Mouse (Mus musculus) left cerebral cortex, postnatal 14 days (tissue): ENCODE results near the gene Nacc2. TPM values are rescaled to one million over a fixed set of nuclear protein-coding genes. Genes with fewer than 3 reads are reported as not detected.

Experiments used
- DNase-seq, 2 experiments: peaks; one replicate each; pipeline ENCODE4 v3.0.0; 2021 to 2022; ENCODE audit warnings: low spot score in 2 of 2, mixed read lengths in 1 of 2
- intact Hi-C: fragments of 180-260 bp; cut with DNase I; formaldehyde crosslinking; loops from one replicate; pipeline ENCODE4 v1.15.1; 2025
- total RNA-seq, 2 experiments: library from RNA; stranded (reverse); gene quantifications; 2 replicates each; pipeline ENCODE4 v1.2.3; 2021

Gene Nacc2
- total RNA-seq, 2 experiments from 2014 or later: 58.1 to 58.8 TPM

DNA sequence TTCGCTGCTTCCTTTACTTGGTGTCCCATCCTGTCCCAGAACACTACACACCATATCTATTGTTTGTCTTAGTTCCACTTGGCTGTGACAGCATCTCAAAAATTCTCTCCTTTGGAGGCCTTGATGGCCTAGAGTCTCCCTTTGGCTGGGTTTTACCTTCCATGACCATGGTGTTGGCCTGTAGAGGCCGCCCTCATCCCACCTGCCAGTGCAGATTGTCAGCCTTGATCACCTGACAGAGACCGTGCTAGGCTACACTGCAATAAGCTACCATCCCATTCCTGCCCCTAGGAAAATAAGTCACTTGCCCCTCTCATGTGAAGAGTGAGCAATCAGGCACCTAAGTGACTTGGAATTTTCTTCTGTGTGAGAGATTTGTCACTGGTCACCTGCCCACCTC is 92.7 kb downstream of the Nacc2 start:
- intact Hi-C loops: no loop called here
- DNase-seq: no peak

DNA sequence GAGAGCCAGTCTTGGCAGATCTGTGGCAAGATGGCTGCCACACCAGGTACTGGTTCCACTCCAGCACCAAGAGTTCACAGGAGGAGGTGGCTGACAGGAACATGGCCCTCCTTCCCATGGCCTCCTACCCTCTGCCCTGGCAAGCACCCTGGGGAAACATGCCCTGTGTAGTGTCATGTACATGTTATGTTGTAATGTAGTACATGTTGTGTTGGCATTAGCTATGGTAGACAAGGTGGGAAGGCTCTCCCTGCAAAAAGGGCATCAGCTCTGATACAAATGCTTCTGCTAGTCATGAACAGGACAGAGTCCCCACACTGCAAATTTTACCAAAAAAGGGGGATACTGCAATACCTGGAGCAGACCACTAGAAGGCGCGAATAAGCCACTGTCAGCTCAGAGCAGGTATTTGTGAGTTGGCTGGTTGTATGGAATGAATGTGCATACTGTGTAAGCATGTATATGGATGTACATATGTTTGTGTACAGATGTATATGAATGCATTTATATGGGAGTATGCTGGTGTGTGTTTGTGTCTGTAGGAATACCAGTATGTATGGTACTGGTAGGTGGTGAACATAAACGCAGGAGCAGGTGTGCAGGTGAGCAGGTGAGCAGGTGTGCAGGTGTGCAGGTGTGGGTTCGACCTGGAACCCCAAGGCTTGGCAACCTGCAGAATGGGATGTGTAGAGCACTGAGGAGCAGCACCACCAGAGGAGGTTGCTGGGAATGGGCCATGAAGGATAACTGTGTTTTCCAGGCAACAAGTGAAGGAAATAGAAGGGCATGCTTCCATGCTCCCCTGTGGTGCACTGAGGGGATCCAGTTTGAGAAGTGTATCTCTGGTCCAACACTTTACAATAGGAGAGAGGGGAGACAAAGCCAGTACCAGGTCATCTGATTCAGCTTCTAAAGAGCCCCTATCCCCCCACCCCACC is 98.6 kb downstream of the Nacc2 start:
- peak; percentile 57 to 70 for DNase-seq
- intact Hi-C loops: loop anchor here (2.0 kb wide), 1 partner anchor 116 kb away; no protein-coding TSS in a partner anchor

DNA sequence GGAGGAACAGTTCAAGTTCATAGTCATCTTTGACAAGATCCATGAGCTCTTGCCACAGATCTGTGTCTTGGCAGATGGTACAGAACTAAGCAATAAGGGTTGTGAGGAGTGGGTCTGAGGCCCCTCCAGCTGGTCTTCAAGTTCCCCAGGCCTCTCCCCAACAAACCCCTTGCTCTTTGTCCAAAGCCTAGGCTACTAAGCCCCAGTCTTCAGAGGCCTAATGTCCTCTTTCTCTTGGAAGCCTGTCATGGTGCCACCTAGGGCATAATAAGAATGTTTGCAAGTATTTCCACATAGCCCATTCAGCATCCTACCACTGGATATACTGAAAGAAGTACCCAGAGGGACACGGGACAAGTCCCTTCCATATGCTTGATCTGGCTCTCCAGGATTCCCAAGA is 100.4 kb downstream of the Nacc2 start:
- no peak for DNase-seq
- intact Hi-C loops: no loop called here

DNA sequence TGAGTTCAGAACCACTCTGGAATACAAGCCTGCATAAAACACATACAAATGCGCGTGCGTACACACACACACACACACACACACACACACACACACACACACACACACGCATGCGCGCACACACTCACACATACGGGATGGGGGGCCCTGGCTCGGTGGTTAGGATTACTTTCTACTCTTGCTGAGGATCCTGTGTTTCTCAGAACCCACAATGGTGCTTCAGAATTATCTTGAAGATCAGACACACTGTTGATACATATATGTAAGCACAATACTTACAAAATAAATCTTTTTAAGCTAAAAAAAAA is 100.8 kb downstream of the Nacc2 start:
- no peak for DNase-seq
- intact Hi-C loops: no loop called here

DNA sequence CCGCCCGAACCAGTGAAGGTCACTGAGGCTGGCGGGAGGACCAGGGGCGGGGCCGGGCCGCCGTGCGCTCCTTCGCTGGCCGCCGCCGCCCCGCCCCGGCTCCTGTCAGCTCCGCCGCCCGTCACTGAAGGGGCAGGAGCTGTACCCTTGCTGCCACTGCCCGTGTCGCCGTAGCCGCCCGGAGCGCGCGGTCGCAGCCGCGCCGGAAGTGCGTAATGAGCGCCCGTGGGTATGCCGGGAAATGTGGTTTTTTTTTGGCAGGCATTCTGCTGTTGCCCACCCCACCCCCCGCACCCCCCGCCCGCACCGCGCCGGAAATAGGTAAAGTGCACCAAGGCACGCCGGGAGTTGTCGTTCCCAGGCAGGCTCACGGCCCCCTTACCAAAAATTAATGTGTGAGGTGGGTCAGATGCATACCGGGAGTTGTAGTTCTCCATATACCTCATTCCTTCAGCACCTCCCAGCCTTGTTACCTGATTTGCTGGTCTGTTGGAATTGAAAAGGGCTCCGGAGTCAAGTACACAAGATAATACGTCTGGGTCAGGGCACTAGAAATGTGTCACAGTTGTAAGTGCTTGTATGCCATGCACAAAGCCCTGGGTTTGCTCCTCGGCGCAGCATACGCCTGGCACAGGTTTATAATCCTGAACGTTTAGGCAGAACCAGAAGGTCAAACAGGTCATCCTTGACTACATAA is 101.3 kb downstream of the Nacc2 start, which contains the start of gene Ubac1:
Ubac1 (minus strand) TSS at position 187 of the 697 bp plus-strand sequence.
- intact Hi-C loops: no loop called here

DNA sequence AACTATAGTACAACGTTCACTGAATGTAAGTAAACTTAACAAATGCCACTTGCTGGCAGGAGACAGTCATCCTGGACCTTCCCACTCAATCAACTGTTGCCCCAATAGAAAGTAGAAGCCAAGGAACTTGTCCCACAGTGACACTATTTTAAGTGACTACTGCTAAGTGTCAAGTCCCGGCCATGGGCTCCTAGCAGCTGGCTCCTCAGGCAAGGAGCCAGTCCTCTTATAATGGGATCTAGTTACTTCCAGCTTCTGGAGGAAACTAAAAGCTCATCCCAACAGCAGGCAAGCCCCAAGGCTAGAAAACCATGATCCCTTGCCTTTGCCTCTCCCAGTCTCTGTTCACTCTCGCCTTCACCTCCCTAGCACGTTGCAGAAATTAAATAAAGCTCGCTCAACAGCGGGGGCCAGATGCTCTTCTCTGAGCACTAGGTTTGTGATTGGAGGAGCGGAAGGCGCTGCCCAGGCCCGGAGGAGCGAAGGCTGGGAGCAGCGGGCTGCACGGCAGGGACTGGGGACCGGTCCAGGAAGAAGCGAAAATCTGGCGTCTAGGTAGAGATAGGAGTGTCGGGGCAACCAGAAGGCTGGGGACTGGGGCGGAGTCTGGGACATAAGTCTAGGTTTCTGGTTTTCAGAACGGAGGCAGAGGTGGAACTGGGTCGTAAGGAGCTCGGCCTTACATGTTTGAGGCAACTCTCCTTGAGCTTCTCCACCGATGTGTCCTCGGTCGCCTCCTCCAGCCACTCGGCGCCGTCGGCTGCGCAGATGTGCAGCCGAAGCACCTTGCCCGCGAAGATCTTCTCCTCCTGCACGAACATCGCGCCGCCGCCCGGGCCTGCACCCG is 102.1 kb downstream of the Nacc2 start:
- intact Hi-C loops: no loop called here
- DNase-seq: peak; percentile 50 to 58

More for the DNA sequence above, 101.3 kb downstream of the Nacc2 start, which contains the start of gene Ubac1:
- DNase-seq: peak; percentile 92

DNA sequence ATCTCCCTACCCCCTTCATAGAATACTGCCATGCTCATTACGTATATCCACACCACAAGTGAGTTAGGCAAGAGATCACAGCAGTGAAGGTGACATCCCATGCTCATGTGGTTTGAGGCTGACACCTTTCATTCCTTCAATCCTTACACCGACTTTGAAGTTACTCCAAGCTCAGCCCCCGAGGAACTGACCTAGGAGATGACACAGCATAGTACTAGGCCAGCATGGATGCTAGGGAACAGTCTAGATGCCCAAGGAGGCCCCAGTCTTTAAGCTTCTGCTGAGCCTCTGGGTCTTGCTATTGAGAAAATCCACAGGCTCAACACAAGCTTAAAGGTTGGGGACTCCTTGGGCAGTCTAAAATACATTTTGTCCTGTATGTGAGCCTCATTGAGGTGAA is 103.1 kb downstream of the Nacc2 start:
- intact Hi-C loops: loop anchor here (10.0 kb wide), 1 partner anchor 185 kb away; no protein-coding TSS in a partner anchor
- no peak for DNase-seq

DNA sequence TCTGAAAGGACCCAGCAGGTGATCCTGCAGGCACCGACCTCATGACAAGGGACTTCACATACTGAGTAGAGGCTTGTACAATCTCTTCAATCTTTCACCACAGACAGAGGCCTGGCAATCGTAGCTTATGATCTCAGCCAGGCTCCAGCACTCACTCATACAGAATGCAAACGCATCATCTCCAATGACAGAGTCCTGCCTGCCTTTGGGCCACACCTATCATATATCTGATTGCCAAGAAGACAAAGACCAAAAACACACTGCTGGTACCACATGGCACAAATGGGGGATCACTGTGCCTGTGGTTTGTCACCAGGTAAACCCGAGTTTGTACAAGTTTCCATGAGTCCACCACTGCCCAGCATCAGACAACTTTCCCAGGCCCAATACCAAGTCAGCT is 105.7 kb downstream of the Nacc2 start:
- no peak for DNase-seq
- intact Hi-C loops: loop anchor here (10.0 kb wide), 1 partner anchor 183 kb away; no protein-coding TSS in a partner anchor

DNA sequence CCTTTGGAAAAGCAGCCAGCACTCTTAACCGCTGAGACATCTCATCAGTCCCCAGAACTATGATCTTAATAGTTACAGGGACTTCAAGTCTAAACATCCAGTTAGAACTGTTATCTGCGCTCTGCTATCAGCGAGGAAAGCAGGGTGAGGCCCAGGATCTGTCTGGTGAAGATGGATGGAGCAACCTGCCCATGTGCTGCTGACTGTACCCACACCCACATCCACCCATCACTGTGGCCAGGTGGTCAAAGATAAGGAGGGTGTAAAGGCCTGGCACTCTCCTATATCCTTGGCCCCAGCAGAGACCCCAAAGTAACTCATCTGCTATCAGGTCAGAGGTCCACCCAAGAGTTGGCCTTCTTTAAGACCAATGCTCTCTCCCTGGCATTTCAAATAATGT is 109.3 kb downstream of the Nacc2 start:
- DNase-seq: no peak
- intact Hi-C loops: loop anchor here (10.0 kb wide), 1 partner anchor 179 kb away; no protein-coding TSS in a partner anchor

DNA sequence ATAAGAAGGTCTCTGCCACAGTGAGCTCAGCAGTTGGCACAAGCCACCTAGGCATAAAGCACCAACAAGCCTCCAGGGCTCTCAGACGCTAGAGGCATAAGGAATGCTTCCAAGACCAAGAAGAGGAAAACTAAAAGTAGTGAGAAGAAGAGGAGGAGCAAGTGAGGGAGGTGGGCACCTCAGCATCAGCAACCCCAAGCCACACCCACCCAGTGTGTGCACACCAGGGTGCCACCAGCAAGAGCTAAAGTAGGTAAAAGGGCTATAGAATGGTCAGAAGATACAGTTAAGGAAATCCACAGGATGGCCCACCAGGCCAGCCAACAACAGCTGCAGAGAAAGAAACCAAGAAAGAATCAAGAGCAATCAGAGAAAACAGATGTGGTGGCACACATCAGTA is 111.6 kb downstream of the Nacc2 start:
- no peak for DNase-seq
- intact Hi-C loops: loop anchor here (10.0 kb wide), 1 partner anchor 177 kb away; no protein-coding TSS in a partner anchor

Other genes with a start within 250 kb of the Nacc2 start
- 100 to 1,000 TPM; 139 to 167 TPM for gene Camsap1, start 139.9 kb downstream of the Nacc2 start, total RNA-seq
- gene Ubac1, start 101.5 kb downstream of the Nacc2 start, total RNA-seq: 10 to 100 TPM; 80.3 to 86.7 TPM
- gene Lhx3, start 85.1 kb upstream of the Nacc2 start, total RNA-seq: not detected
- gene Qsox2, start 114.3 kb upstream of the Nacc2 start, total RNA-seq: 10 to 100 TPM; 22.9 to 23.4 TPM
- 1 to 10 TPM in 1 of 2 experiments, under 1 TPM in 1; 0.59 to 1.5 TPM for gene Ccdc187, start 171.3 kb upstream of the Nacc2 start, total RNA-seq
- 10 to 100 TPM; 60.7 to 64.2 TPM for gene Gpsm1, start 192.3 kb upstream of the Nacc2 start, total RNA-seq
- 10 to 100 TPM; 25.4 to 28.8 TPM for gene Dnlz, start 228.9 kb upstream of the Nacc2 start, total RNA-seq
- gene Card9, start 237.7 kb upstream of the Nacc2 start, total RNA-seq: 1 to 10 TPM; 2.4 to 2.8 TPM